Mouse (Mus musculus): Measurements from ENCODE around the gene Tmem59. TPM values are rescaled to one million over a fixed set of nuclear protein-coding genes. Genes with fewer than 3 reads are reported as not detected.

Tmem59 gene
- total and polyA plus RNA-seq, 3 experiments = 132 to 141 (median 139) TPM

DNA sequence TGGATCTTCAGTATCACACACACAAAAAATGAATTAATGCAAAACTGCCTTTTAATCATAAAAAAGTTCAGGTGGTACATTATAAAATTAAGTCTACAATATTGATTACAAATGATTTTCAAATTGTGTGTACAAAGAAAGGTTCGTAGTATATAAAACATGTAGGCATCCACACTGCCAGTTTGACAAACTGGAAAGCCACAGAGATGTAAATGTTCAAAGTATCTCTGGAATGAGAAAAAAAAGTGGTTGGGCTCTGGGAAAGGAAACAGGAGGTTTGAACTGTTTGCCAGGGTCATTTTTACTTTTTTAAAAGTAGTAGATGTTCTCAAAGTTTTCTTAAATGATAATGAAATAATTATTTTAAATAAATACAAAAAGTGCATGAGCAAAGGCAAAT lies 67.8 kb downstream of the Tmem59 start:
- 45% methylated on average over 1 of the region's 1 CpGs for WGBS
- Histone ChIP-seq H3K27ac (no peak overlapping the region; the same call in 1 of the 2 replicates), H3K27me3 (ENCODE audit: control insufficient read depth, insufficient read depth, low read length) (no peaks in the 10 kb centered on the region), H3K36me3 (ENCODE audit: control insufficient read depth, insufficient read depth, low read length) (no peaks in the 10 kb centered on the region), H3K9ac (ENCODE audit: low read depth, low read length) (no peak overlapping the region), H3K79me2 (replicated peaks; ENCODE audit: control insufficient read depth, insufficient read depth, low read length) (no peaks in the 10 kb centered on the region), H3K4me3 (no peak overlapping the region), H3K4me1 (ENCODE audit: control insufficient read depth, insufficient read depth, low read length) (no peaks in the 10 kb centered on the region; the same call in none of the 2 replicates)
- TF ChIP-seq EP300 (IDR thresholded peaks at IDR 0.05; ENCODE audit: insufficient read depth, low read depth, low read length) (no peak), CTCF (IDR thresholded peaks at IDR 0.05) (no peak), POLR2A (IDR thresholded peaks at IDR 0.05; ENCODE audit: insufficient read depth, low read depth, low read length) (no peak)
- intact Hi-C loops (cut with DNase I) = no loop called here
- DNase-seq = no peak

DNA sequence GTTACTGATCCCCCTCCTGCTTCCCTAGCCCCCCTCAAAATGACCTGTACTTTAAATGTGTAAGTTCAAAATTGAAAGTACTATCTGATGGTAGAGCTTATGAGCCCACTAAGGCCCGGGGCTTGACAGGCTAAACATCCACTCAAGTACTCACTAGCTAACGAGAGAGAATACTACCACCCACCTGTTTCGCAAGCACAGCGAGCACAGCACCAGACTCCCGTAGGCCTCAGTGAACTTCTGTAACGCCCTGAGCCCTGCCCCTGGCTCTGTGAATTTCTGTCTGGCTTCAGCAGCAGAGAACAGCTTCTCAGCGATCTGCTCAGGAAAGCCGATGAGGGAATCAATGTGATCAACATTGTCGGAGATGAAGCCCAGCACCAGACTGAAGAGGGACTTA lies 68.9 kb downstream of the Tmem59 start:
- Histone ChIP-seq H3K79me2 (replicated peaks; ENCODE audit: control insufficient read depth, insufficient read depth, low read length) (no peaks in the 10 kb centered on the region), H3K27me3 (ENCODE audit: control insufficient read depth, insufficient read depth, low read length) (no peaks in the 10 kb centered on the region), H3K36me3 (ENCODE audit: control insufficient read depth, insufficient read depth, low read length) (no peaks in the 10 kb centered on the region), H3K9ac (ENCODE audit: low read depth, low read length) (no peak overlapping the region), H3K4me3 (no peak overlapping the region), H3K27ac (no peak overlapping the region), H3K4me1 (ENCODE audit: control insufficient read depth, insufficient read depth, low read length) (no peaks in the 10 kb centered on the region; the same call in none of the 2 replicates)
- DNase-seq = peak in 1 of 2 experiments; percentile 11
- intact Hi-C loops (cut with DNase I) = no loop called here
- TF ChIP-seq CTCF (IDR thresholded peaks at IDR 0.05) (no peak), POLR2A (IDR thresholded peaks at IDR 0.05; ENCODE audit: insufficient read depth, low read depth, low read length) (no peak), EP300 (IDR thresholded peaks at IDR 0.05; ENCODE audit: insufficient read depth, low read depth, low read length) (no peak)
- 75% methylated on average over 9 of the region's 9 CpGs for WGBS

DNA sequence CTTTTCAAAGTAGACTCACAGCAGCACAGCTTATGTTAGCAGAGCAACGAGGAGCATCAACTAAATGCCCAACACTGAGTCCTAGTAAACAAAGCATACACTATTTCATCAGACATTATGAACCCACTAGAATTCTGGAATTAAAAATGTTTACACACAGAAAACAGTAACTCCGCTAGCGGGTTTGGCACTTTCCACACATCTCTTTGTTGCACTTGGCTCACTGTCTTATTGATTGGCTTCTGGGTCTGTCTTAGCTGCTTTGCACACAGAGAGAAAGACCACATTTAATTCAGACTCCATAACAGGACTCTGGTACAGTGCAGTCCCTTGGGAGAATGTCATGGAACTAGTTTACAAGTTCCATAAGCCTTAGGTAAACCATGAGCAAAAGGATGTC lies 69.9 kb downstream of the Tmem59 start:
- no peak for DNase-seq
- WGBS = 79% methylated on average over 3 of the region's 3 CpGs
- Histone ChIP-seq H3K27ac (no peak overlapping the region), H3K27me3 (ENCODE audit: control insufficient read depth, insufficient read depth, low read length) (no peaks in the 10 kb centered on the region), H3K36me3 (ENCODE audit: control insufficient read depth, insufficient read depth, low read length) (no peaks in the 10 kb centered on the region), H3K9ac (ENCODE audit: low read depth, low read length) (no peak overlapping the region), H3K79me2 (replicated peaks; ENCODE audit: control insufficient read depth, insufficient read depth, low read length) (no peaks in the 10 kb centered on the region), H3K4me3 (no peak overlapping the region), H3K4me1 (ENCODE audit: control insufficient read depth, insufficient read depth, low read length) (no peaks in the 10 kb centered on the region; the same call in none of the 2 replicates)
- TF ChIP-seq POLR2A (IDR thresholded peaks at IDR 0.05; ENCODE audit: insufficient read depth, low read depth, low read length) (no peak), EP300 (IDR thresholded peaks at IDR 0.05; ENCODE audit: insufficient read depth, low read depth, low read length) (no peak), CTCF (IDR thresholded peaks at IDR 0.05) (no peak)
- intact Hi-C loops (cut with DNase I) = no loop called here

DNA sequence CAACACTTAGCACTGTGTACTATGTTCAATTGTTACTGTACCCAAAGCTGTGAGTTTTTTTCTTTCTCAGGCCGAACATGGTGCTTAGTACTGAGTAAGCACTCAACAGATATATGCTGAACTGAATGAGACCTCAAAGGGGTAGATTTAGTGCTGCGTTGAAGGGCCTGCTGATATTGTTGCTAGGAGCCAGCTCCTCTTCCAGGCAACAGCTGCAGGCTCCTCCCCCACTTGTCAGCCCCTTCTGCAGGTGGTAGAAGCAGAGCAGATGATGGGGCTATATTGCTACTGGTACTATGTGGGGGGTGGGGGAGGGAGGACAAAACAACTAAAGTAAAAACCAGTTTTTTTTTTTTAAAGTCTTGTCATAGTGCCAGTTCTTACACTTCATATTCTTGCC lies 71.3 kb downstream of the Tmem59 start:
- intact Hi-C loops (cut with DNase I) = no loop called here
- Histone ChIP-seq H3K79me2 (replicated peaks; ENCODE audit: control insufficient read depth, insufficient read depth, low read length) (no peaks in the 10 kb centered on the region), H3K9ac (ENCODE audit: low read depth, low read length) (no peak overlapping the region), H3K27me3 (ENCODE audit: control insufficient read depth, insufficient read depth, low read length) (no peaks in the 10 kb centered on the region), H3K4me1 (ENCODE audit: control insufficient read depth, insufficient read depth, low read length) (peaks cover 2% of the 10 kb centered on the region; the same call in 1 of the 2 replicates), H3K36me3 (ENCODE audit: control insufficient read depth, insufficient read depth, low read length) (no peaks in the 10 kb centered on the region), H3K27ac (no peak overlapping the region), H3K4me3 (no peak overlapping the region)
- 51% methylated on average over 2 of the region's 2 CpGs for WGBS
- TF ChIP-seq POLR2A (IDR thresholded peaks at IDR 0.05; ENCODE audit: insufficient read depth, low read depth, low read length) = no peak
- TF ChIP-seq EP300 (IDR thresholded peaks at IDR 0.05; ENCODE audit: insufficient read depth, low read depth, low read length) = no peak
- TF ChIP-seq CTCF (IDR thresholded peaks at IDR 0.05) = no peak
- no peak for DNase-seq

DNA sequence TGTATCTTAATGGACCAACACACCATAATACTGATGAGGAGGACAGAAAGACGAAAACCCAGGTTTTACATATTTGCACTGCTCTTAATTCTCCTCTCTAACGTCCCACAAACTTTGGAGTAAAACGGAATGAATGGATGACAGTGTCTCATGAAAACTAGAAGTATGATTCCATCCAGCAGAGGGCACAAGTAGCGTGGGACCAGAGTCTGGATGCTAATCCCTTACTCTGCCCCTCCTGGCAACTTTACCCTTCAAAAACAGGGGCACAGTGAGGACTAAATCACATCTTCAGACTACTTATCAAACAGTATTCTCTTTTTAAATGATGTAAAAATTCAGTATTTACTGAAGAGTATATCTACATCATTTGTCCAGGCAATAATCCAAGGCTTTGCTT lies 72.3 kb downstream of the Tmem59 start:
- no peak for DNase-seq
- H3K4me3 ChIP-seq = no peak overlapping the region
- no peak overlapping the region for H3K9ac ChIP-seq (ENCODE audit: low read depth, low read length)
- H3K4me1 ChIP-seq (ENCODE audit: control insufficient read depth, insufficient read depth, low read length) = peaks cover 2% of the 10 kb centered on the region; the same call in 1 of the 2 replicates
- 21% methylated on average over 4 of the region's 4 CpGs for WGBS
- intact Hi-C loops (cut with DNase I) = loop anchor here (5.0 to 10.0 kb wide), 2 partner anchors 117 to 634 kb away; partner anchors contain the start of genes 0610037L13Rik and Ndc1
- H3K27me3 ChIP-seq (ENCODE audit: control insufficient read depth, insufficient read depth, low read length) = no peaks in the 10 kb centered on the region
- H3K79me2 ChIP-seq (replicated peaks; ENCODE audit: control insufficient read depth, insufficient read depth, low read length) = no peaks in the 10 kb centered on the region
- TF ChIP-seq POLR2A (IDR thresholded peaks at IDR 0.05; ENCODE audit: insufficient read depth, low read depth, low read length) = no peak
- peak; percentile 74 for TF ChIP-seq CTCF (IDR thresholded peaks at IDR 0.05)
- no peak for TF ChIP-seq EP300 (IDR thresholded peaks at IDR 0.05; ENCODE audit: insufficient read depth, low read depth, low read length)
- H3K27ac ChIP-seq = no peak overlapping the region
- H3K36me3 ChIP-seq (ENCODE audit: control insufficient read depth, insufficient read depth, low read length) = no peaks in the 10 kb centered on the region

Other genes with a start within 250 kb of the Tmem59 start
- gene Mrpl37, start 111.5 kb upstream of the Tmem59 start, total RNA-seq (2021) = 100 to 1,000 TPM in 1 of 2 experiments, 10 to 100 TPM in 1; 96.3 to 103 TPM
- gene Mrpl37, start 111.5 kb upstream of the Tmem59 start, polyA plus RNA-seq (2012; rRNA removed) = 113 and 180 TPM in 2 replicates
- 10 to 100 TPM; 21.9 to 25.9 TPM for gene Cyb5rl, start 111.4 kb upstream of the Tmem59 start, total RNA-seq (2021)
- 12.6 and 15.4 TPM in 2 replicates for gene Cyb5rl, start 111.4 kb upstream of the Tmem59 start, polyA plus RNA-seq (2012; rRNA removed)
- not detected for gene Cdcp2, start 81.5 kb upstream of the Tmem59 start, total RNA-seq (2021)
- gene Cdcp2, start 81.5 kb upstream of the Tmem59 start, polyA plus RNA-seq (2012; rRNA removed) = not detected in 2 replicates
- 10 to 100 TPM; 10.1 to 14.7 TPM for gene Tceanc2, start 717 bp downstream of the Tmem59 start, total RNA-seq (2021)
- gene Tceanc2, start 717 bp downstream of the Tmem59 start, polyA plus RNA-seq (2012; rRNA removed) = 3.3 and 4.0 TPM in 2 replicates
- not detected for gene Ldlrad1, start 30.8 kb downstream of the Tmem59 start, total RNA-seq (2021)
- gene Ldlrad1, start 30.8 kb downstream of the Tmem59 start, polyA plus RNA-seq (2012; rRNA removed) = 2.1 TPM in 1 of 2 replicates, not detected in the other
- 10 to 100 TPM in 1 of 2 experiments, 1 to 10 TPM in 1; 9.6 to 10.1 TPM for gene Lrrc42, start 75.1 kb downstream of the Tmem59 start, total RNA-seq (2021)
- 5.0 and 8.6 TPM in 2 replicates for gene Lrrc42, start 75.1 kb downstream of the Tmem59 start, polyA plus RNA-seq (2012; rRNA removed)
- gene Hspb11, start 75.2 kb downstream of the Tmem59 start, total RNA-seq (2021) = 10 to 100 TPM in 1 of 2 experiments, 1 to 10 TPM in 1; 9.4 to 11.3 TPM
- gene Hspb11, start 75.2 kb downstream of the Tmem59 start, polyA plus RNA-seq (2012; rRNA removed) = 2.3 and 3.9 TPM in 2 replicates
- gene Dio1, start 128.8 kb downstream of the Tmem59 start, total RNA-seq (2021) = not detected
- not detected in 2 replicates for gene Dio1, start 128.8 kb downstream of the Tmem59 start, polyA plus RNA-seq (2012; rRNA removed)
- gene Yipf1, start 136.0 kb downstream of the Tmem59 start, total RNA-seq (2021) = 10 to 100 TPM; 17.6 to 19.3 TPM
- 23.3 and 28.9 TPM in 2 replicates for gene Yipf1, start 136.0 kb downstream of the Tmem59 start, polyA plus RNA-seq (2012; rRNA removed)
- 10 to 100 TPM; 10.2 to 11.3 TPM for gene Ndc1, start 189.4 kb downstream of the Tmem59 start, total RNA-seq (2021)
- 15.4 and 22.2 TPM in 2 replicates for gene Ndc1, start 189.4 kb downstream of the Tmem59 start, polyA plus RNA-seq (2012; rRNA removed)